Mouse (Mus musculus): ENCODE measurements around the gene Sele. TPM values are rescaled to one million over a fixed set of nuclear protein-coding genes. Genes with fewer than 3 reads are reported as not detected.

The Sele gene
- polyA plus RNA-seq, 1 experiment = 0.49 TPM

DNA sequence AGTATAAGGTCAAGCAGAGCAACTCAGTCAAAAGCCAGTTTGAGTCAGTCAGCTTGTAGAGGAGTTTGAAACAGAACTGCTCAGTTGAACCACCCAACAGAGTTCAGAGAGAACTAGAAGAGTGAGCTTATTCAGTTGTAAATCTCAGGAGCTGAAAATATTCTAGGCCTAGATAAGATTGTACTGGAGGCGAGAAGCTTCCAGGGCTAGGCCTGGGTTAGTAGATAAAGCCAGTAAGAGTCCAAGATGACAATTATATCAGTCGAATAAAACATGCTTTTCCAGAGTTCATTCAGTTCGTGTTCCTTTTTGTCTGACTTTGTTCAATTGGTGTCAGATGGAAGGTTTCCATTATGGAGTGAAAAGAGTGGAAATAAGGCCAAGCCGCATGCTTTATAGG is 22.3 kb upstream of the Sele start:
- Histone ChIP-seq H3K36me3 (ENCODE audit: control insufficient read depth, insufficient read depth, low read length) (no peaks in the 10 kb centered on the region), H3K27me3 (ENCODE audit: control insufficient read depth, insufficient read depth, low read length) (no peaks in the 10 kb centered on the region), H3K4me1 (ENCODE audit: control insufficient read depth, insufficient read depth, low read length) (no peaks in the 10 kb centered on the region), H3K4me3 (ENCODE audit: control insufficient read depth, low read depth, low read length) (no peak overlapping the region), H3K27ac (ENCODE audit: control insufficient read depth, insufficient read depth, low read depth, low read length) (no peak overlapping the region)
- no peak for TF ChIP-seq CTCF (IDR thresholded peaks at IDR 0.05; ENCODE audit: control insufficient read depth, insufficient read depth, insufficient replicate concordance, low read depth, low read length)

DNA sequence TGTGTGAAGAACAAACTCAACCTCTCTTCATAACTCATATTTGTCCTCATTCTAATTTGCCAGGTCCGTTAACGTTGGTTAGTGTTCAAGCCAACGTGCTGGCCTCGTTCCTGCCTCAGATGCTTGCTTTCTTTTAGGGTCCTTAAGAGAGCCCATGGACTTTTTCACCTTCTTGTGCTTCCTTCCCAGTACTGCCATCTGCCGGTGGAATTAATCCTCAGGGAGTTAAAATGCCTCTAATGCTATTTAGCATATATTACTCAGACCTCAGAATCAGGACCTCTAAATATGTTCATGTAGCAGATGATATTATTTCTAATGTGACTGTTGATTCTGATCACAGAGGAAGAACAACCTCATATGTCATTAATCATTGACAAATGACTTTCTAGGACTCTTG is 20.6 kb upstream of the Sele start:
- H3K36me3 ChIP-seq (ENCODE audit: control insufficient read depth, insufficient read depth, low read length) = no peaks in the 10 kb centered on the region
- H3K4me1 ChIP-seq (ENCODE audit: control insufficient read depth, insufficient read depth, low read length) = no peaks in the 10 kb centered on the region
- no peak for TF ChIP-seq POLR2A (IDR thresholded peaks at IDR 0.05; ENCODE audit: control insufficient read depth, low read depth, low read length)
- TF ChIP-seq CTCF (IDR thresholded peaks at IDR 0.05; ENCODE audit: control insufficient read depth, insufficient read depth, insufficient replicate concordance, low read depth, low read length) = no peak
- H3K27me3 ChIP-seq (ENCODE audit: control insufficient read depth, insufficient read depth, low read length) = no peaks in the 10 kb centered on the region
- no peak overlapping the region for H3K4me3 ChIP-seq (ENCODE audit: control insufficient read depth, low read depth, low read length)
- no peak overlapping the region for H3K27ac ChIP-seq (ENCODE audit: control insufficient read depth, insufficient read depth, low read depth, low read length)

DNA sequence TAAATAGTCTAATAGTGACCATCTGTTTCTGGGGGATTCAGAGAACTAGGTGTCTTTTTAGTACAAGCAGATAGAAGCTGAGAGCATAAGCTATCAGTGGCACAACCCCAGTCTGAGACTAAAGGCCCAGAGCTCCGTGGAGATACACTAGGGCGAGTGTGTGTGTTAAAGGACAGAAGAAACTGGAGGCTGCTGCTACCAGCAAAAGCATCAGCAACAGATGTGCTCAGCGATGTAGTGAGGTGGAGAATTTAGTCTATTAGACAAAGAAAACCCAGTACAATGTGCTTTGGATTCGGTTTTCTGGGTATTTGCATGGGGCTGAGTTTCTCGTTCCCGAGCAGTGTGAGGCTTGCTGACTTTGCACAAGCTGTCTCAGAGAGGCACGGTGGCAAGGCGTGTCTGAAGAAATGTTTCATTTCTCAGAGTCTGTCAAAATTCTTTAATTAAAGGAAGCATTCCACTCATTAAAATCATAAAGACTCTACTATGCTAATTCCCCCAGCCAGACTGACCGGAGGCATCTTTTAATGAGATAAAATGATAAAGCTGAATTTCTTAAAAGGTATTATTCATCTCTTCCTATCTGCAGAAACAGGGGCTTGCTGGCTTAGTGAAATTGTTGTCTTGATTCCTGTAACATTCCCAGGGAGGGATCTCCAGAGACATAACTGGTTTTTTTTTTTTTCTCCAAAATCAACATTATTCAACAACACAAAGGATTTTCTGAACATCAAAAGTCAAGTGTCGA is 7.5 kb upstream of the Sele start:
- TF ChIP-seq CTCF (IDR thresholded peaks at IDR 0.05; ENCODE audit: control insufficient read depth, insufficient read depth, insufficient replicate concordance, low read depth, low read length) = no peak
- no peak for TF ChIP-seq POLR2A (IDR thresholded peaks at IDR 0.05; ENCODE audit: control insufficient read depth, low read depth, low read length)
- H3K27ac ChIP-seq (ENCODE audit: control insufficient read depth, insufficient read depth, low read depth, low read length) = no peak overlapping the region
- H3K4me1 ChIP-seq (ENCODE audit: control insufficient read depth, insufficient read depth, low read length) = no peaks in the 10 kb centered on the region
- H3K36me3 ChIP-seq (ENCODE audit: control insufficient read depth, insufficient read depth, low read length) = no peaks in the 10 kb centered on the region
- no peak overlapping the region for H3K4me3 ChIP-seq (ENCODE audit: control insufficient read depth, low read depth, low read length)
- no peaks in the 10 kb centered on the region for H3K27me3 ChIP-seq (ENCODE audit: control insufficient read depth, insufficient read depth, low read length)

DNA sequence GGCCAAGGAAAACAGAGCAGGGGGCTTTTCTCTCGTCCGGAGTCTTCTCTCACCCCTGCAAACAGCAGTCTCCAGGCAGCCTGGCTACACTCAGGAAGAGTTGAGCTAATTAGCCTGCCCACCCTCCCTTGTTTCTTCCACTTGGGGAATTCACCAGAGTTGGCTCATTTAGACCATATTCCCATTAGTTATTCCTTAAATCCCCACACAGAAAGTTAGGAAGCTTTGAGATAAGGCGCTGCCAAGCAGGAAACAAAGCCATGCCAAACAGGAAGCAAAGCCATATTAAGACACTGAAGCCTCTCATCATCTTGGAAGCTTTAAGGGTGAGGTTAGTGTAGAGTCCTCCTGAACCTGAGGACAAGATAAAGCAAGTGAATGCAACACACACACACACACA is 4.5 kb upstream of the Sele start:
- TF ChIP-seq CTCF (IDR thresholded peaks at IDR 0.05; ENCODE audit: control insufficient read depth, insufficient read depth, insufficient replicate concordance, low read depth, low read length) = no peak
- no peak for TF ChIP-seq POLR2A (IDR thresholded peaks at IDR 0.05; ENCODE audit: control insufficient read depth, low read depth, low read length)

DNA sequence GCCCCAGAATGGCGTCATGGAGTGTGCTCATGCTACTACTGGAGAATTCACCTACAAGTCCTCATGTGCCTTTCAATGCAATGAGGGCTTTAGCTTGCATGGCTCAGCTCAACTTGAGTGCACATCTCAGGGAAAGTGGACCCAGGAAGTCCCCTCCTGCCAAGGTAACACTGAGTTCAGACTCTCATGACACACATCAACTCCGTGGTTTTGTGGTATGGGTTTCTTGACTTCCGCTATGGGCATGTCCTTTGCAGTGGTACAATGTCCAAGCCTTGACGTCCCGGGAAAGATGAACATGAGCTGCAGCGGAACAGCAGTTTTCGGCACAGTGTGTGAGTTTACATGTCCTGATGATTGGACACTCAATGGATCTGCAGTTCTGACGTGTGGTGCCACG is 5.5 kb downstream of the Sele start:
- H3K4me1 ChIP-seq (ENCODE audit: control insufficient read depth, insufficient read depth, low read length) = no peaks in the 10 kb centered on the region
- no peak overlapping the region for H3K27ac ChIP-seq (ENCODE audit: control insufficient read depth, insufficient read depth, low read depth, low read length)
- TF ChIP-seq POLR2A (IDR thresholded peaks at IDR 0.05; ENCODE audit: control insufficient read depth, low read depth, low read length) = 0 out of 2 replicates have a peak, but pooled peaks have one; percentile 27
- TF ChIP-seq CTCF (IDR thresholded peaks at IDR 0.05; ENCODE audit: control insufficient read depth, insufficient read depth, insufficient replicate concordance, low read depth, low read length) = no peak
- H3K27me3 ChIP-seq (ENCODE audit: control insufficient read depth, insufficient read depth, low read length) = no peaks in the 10 kb centered on the region
- H3K36me3 ChIP-seq (ENCODE audit: control insufficient read depth, insufficient read depth, low read length) = no peaks in the 10 kb centered on the region
- H3K4me3 ChIP-seq (ENCODE audit: control insufficient read depth, low read depth, low read length) = peak overlapping the region; percentile 35

More for the DNA sequence above, 4.5 kb upstream of the Sele start:
- H3K4me3 ChIP-seq (ENCODE audit: control insufficient read depth, low read depth, low read length) = no peak overlapping the region
- no peaks in the 10 kb centered on the region for H3K4me1 ChIP-seq (ENCODE audit: control insufficient read depth, insufficient read depth, low read length)
- H3K27ac ChIP-seq (ENCODE audit: control insufficient read depth, insufficient read depth, low read depth, low read length) = no peak overlapping the region
- no peaks in the 10 kb centered on the region for H3K36me3 ChIP-seq (ENCODE audit: control insufficient read depth, insufficient read depth, low read length)
- H3K27me3 ChIP-seq (ENCODE audit: control insufficient read depth, insufficient read depth, low read length) = no peaks in the 10 kb centered on the region

DNA sequence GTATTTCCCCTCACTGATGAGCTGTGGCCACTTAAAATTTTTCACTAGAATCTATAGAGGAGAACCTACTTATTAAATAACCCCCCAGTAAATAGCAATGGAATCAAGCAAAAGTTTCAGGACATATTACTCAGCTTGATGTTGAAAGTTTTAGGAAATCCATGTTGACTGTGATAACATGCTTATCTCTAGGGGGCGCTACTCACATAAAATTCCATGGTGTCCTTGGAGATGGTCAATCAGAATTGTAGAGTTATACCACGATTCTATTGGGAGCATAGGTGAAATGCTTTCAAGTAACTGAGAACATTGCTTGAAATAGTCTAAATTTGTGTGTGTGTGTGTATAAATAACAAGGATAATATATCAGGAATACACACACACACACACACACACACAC is 6.8 kb downstream of the Sele start:
- H3K27me3 ChIP-seq (ENCODE audit: control insufficient read depth, insufficient read depth, low read length) = no peaks in the 10 kb centered on the region
- H3K4me3 ChIP-seq (ENCODE audit: control insufficient read depth, low read depth, low read length) = no peak overlapping the region
- no peaks in the 10 kb centered on the region for H3K4me1 ChIP-seq (ENCODE audit: control insufficient read depth, insufficient read depth, low read length)
- no peak overlapping the region for H3K27ac ChIP-seq (ENCODE audit: control insufficient read depth, insufficient read depth, low read depth, low read length)
- no peaks in the 10 kb centered on the region for H3K36me3 ChIP-seq (ENCODE audit: control insufficient read depth, insufficient read depth, low read length)
- no peak for TF ChIP-seq CTCF (IDR thresholded peaks at IDR 0.05; ENCODE audit: control insufficient read depth, insufficient read depth, insufficient replicate concordance, low read depth, low read length)

DNA sequence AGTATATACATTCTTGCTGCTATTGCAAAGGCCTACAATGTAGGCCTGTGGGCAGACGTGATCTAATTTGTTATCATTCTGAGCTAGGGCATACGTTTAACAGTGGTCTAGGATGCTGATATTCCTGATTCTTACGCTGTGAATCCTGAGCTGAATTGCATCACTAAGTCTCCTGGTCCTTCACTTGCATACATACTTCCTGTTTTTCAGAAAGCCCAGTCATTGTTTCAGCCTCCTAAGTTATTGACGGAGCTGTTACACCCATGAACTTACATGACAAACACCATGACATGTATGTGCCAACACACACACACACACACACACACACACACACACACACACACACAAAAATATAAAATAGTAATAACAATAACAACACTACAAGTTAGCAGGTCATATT is 12.0 kb downstream of the Sele start:
- no peaks in the 10 kb centered on the region for H3K27me3 ChIP-seq (ENCODE audit: control insufficient read depth, insufficient read depth, low read length)
- TF ChIP-seq POLR2A (IDR thresholded peaks at IDR 0.05; ENCODE audit: control insufficient read depth, low read depth, low read length) (no peak), CTCF (IDR thresholded peaks at IDR 0.05; ENCODE audit: control insufficient read depth, insufficient read depth, insufficient replicate concordance, low read depth, low read length) (no peak)
- H3K4me1 ChIP-seq (ENCODE audit: control insufficient read depth, insufficient read depth, low read length) = no peaks in the 10 kb centered on the region
- H3K27ac ChIP-seq (ENCODE audit: control insufficient read depth, insufficient read depth, low read depth, low read length) = no peak overlapping the region
- H3K4me3 ChIP-seq (ENCODE audit: control insufficient read depth, low read depth, low read length) = no peak overlapping the region
- no peaks in the 10 kb centered on the region for H3K36me3 ChIP-seq (ENCODE audit: control insufficient read depth, insufficient read depth, low read length)

DNA sequence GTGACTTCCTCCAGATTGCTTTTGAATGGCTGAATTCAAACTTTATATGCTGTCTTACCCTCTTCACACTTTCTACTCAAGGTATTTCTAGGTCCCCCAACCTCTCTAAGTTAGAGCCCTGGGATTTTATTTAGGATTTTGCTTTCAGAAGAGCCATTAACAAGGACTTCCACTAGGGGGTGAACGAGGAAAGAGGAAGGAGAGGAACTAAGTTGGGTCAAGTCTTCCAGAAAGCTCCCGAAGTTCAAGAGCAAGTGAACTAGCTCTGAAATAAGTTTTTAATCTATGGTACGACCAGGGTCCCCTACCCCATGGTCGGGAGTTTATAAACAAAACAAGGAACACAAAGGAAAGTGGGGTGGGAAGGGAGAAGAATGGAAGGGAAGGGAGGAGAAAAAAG is 13.2 kb downstream of the Sele start:
- Histone ChIP-seq H3K27ac (ENCODE audit: control insufficient read depth, insufficient read depth, low read depth, low read length) (no peak overlapping the region), H3K36me3 (ENCODE audit: control insufficient read depth, insufficient read depth, low read length) (no peaks in the 10 kb centered on the region), H3K27me3 (ENCODE audit: control insufficient read depth, insufficient read depth, low read length) (no peaks in the 10 kb centered on the region), H3K4me1 (ENCODE audit: control insufficient read depth, insufficient read depth, low read length) (no peaks in the 10 kb centered on the region), H3K4me3 (ENCODE audit: control insufficient read depth, low read depth, low read length) (no peak overlapping the region)
- TF ChIP-seq CTCF (IDR thresholded peaks at IDR 0.05; ENCODE audit: control insufficient read depth, insufficient read depth, insufficient replicate concordance, low read depth, low read length) = no peak
- TF ChIP-seq POLR2A (IDR thresholded peaks at IDR 0.05; ENCODE audit: control insufficient read depth, low read depth, low read length) = no peak

All from testis, adult 2 months (tissue).